Mouse (Mus musculus): ENCODE measurements at regions not wholly inside any gene's neighbourhood (a gene's known extent, or its start where the extent isn't known, plus 50 kb on each side); places are given as distances from the start of the nearest gene placed in this dataset.

DNA sequence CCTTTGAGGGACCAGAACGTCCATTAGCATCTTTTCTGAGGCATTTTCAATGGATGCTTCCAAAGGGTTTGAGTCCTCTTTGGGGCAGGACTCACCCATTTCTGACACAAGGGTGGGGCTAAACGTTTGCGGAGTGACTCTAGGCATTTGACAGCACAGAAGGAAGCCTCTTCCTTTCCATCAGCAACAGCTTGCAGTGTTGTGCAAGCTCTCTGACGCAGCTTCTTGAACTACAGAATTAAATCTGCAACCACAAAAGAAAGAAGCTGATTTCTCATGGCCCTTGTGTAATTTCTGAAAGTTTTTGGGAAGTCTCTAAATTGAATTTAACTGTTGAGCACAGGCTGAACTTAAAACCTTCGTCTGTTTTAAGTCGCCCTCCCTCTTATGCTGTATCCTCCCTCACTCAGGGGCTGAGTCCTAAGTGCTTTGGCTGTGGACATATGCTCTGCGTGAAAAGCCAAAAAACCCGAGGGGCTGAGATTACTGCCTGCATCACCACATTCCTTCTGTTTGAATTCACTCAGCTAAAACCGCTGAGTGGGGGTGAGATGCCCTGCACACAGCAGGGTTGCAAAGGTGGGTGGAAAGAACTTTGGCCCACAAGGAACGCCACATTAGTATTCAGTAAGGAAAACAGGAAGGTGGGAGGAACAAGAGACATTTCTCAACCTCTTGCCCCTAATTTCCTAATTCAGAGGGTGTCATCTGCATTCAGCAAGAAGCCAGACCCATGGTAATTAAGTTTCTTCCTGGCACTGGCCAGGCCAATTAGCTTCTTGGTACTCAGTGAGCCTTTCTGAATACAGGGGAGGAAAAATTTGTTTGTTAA, 227.4 kb downstream of the Fzd1 start:
- H3K4me3 ChIP-seq: no peak overlapping the region
- no peaks in the 10 kb centered on the region for H3K36me3 ChIP-seq
- WGBS: 24% methylated on average over 10 of the region's 10 CpGs
- no peaks in the 10 kb centered on the region for H3K9me3 ChIP-seq
- no peak overlapping the region for H3K27ac ChIP-seq
- H3K4me1 ChIP-seq (replicated peaks): peaks cover 12% of the 10 kb centered on the region
- no peaks in the 10 kb centered on the region for H3K27me3 ChIP-seq (ENCODE audit: insufficient read depth, poor library complexity, severe bottlenecking)
- no peak for DNase-seq (ENCODE audit: low spot score)

DNA sequence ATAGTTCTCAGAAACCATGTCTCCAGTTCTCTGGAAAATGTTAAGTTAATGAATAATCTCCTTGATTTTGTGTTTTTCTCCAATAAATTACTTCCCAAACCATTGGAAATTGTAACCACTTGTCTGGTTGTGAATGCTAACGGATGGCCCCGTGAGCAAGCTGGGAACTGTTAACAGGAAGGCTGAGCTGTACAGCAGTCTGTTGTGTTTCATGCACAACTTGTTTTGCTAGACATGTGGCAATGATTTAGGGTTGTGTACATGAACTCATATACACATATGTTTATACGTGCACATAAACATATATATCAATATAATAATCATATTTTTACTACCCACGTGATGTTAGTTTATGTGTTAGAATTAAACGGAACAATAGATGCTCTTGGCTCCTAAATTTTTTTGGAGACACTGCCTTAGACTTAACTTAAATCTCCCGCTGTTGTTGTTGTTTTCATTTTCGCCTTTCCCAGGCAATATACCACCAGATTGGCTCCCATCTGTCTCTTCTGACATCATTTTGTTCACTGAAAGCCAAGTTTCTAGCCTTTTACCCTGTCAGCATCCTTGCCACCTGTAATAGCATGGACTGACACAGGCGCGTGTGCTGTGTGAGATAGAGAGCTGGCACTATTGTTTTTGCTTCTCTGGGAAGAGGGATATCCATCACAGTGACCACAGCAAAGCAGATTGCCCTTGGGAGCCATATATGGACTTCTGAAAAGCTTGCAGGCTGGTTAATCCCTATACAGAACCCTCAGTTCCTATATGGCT, 231.6 kb downstream of the Fzd1 start:
- Histone ChIP-seq H3K9me3 (no peaks in the 10 kb centered on the region), H3K36me3 (no peaks in the 10 kb centered on the region), H3K27me3 (ENCODE audit: insufficient read depth, poor library complexity, severe bottlenecking) (no peaks in the 10 kb centered on the region), H3K4me3 (no peak overlapping the region), H3K4me1 (replicated peaks) (peaks cover 12% of the 10 kb centered on the region), H3K27ac (no peak overlapping the region)
- no peak for DNase-seq (ENCODE audit: low spot score)
- 86% methylated on average over 9 of the region's 9 CpGs for WGBS

DNA sequence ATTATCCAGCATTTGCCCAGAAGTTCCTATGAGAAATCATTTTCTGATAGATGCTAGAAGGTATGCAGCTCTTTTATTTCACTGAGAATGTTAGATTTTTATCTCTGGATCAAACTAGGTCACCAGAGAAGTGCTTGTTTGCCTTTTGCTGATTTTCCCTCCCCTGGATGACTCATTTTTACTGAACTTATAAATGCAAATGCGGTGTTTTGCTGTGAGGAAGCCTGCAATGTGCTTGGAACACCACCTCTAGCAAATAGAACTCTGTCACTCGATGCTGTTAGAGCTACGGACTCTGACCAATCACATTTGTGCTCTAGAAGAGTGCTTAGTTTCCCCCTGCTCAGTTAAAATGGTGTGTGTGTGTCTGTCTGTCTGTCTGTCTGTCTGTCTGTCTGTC, 257.2 kb downstream of the Fzd1 start:
- WGBS: 92% methylated on average over 3 of the region's 3 CpGs
- H3K27ac ChIP-seq: no peak overlapping the region
- H3K4me3 ChIP-seq: no peak overlapping the region
- no peaks in the 10 kb centered on the region for H3K9me3 ChIP-seq
- H3K27me3 ChIP-seq (ENCODE audit: insufficient read depth, poor library complexity, severe bottlenecking): peaks cover 19% of the 10 kb centered on the region
- peaks cover 37% of the 10 kb centered on the region for H3K4me1 ChIP-seq (replicated peaks)
- H3K36me3 ChIP-seq: no peaks in the 10 kb centered on the region
- no peak for DNase-seq (ENCODE audit: low spot score)

DNA sequence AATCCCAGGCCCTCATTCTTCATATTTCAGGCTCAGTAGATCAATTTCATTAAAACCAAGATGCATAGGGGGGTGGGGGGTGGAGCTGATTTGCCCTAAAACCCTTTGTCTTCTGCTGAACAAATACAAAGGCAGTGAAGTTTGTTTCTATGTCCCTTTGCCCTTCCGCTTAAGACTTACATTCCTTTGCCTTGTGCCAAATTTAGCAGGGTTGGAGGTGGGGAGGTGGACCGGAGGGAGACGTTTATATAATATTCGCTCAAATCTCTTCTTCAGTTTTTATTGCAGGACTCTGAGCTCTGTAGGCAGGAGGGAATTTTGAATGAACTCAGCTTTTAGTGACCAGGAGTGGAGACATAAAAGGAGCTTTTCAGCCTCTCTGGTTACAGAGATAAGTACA, 258.8 kb downstream of the Fzd1 start:
- WGBS: 35% methylated on average over 4 of the region's 4 CpGs
- Histone ChIP-seq H3K27me3 (ENCODE audit: insufficient read depth, poor library complexity, severe bottlenecking) (peaks cover 31% of the 10 kb centered on the region), H3K36me3 (no peaks in the 10 kb centered on the region), H3K27ac (no peak overlapping the region), H3K9me3 (no peaks in the 10 kb centered on the region), H3K4me3 (no peak overlapping the region), H3K4me1 (replicated peaks) (peaks cover 43% of the 10 kb centered on the region)
- no peak for DNase-seq (ENCODE audit: low spot score)

DNA sequence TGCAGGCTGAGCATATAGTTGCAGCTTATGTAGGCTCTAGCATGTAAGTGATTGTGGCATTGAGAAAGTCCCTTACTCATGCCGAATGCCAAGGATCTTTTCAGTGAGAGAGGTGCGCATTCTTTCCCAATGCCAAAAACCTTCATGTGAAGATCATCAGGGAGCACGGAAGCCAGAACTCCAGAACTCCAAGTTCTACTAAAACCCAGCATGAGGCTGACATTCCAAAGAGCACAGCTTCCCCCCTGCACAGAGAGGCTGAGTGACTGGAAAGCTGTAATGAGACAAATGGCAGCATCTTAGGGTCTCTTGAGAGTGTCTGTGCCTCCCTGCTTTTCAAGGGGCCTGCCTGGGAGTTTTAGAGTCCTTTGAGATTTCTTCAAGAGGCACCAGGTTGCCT, 259.4 kb downstream of the Fzd1 start:
- no peak overlapping the region; the same call in 1 of the 2 replicates for H3K27ac ChIP-seq
- peaks cover 36% of the 10 kb centered on the region for H3K27me3 ChIP-seq (ENCODE audit: insufficient read depth, poor library complexity, severe bottlenecking)
- DNase-seq (ENCODE audit: low spot score): no peak
- H3K4me1 ChIP-seq (replicated peaks): peaks cover 43% of the 10 kb centered on the region
- no peak overlapping the region for H3K4me3 ChIP-seq
- no peaks in the 10 kb centered on the region for H3K9me3 ChIP-seq
- WGBS: 66% methylated on average over 3 of the region's 3 CpGs
- H3K36me3 ChIP-seq: no peaks in the 10 kb centered on the region

DNA sequence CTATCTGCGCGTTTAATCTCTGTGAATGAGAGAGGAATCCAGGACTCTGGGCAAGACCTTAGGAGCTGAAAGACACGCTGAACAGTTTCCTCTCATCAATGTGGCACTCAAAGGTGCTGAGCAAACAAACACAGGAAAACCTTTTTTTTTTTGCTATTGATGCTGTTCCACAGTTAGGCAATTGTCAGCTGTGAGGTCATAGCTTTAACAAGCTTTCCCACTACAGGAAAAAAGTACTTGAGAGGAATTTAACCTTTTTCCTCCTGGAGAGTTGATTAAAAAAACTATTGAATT, 261.0 kb downstream of the Fzd1 start:
- Histone ChIP-seq H3K4me1 (replicated peaks) (peaks cover 43% of the 10 kb centered on the region), H3K9me3 (no peaks in the 10 kb centered on the region), H3K36me3 (no peaks in the 10 kb centered on the region), H3K4me3 (peak overlapping the region; percentile 32; the same call in 1 of the 2 replicates), H3K27me3 (ENCODE audit: insufficient read depth, poor library complexity, severe bottlenecking) (peaks cover 38% of the 10 kb centered on the region), H3K27ac (peak overlapping the region; percentile 76; the same call in 1 of the 2 replicates)
- no peak for DNase-seq (ENCODE audit: low spot score)
- 35% methylated on average over 3 of the region's 3 CpGs for WGBS

DNA sequence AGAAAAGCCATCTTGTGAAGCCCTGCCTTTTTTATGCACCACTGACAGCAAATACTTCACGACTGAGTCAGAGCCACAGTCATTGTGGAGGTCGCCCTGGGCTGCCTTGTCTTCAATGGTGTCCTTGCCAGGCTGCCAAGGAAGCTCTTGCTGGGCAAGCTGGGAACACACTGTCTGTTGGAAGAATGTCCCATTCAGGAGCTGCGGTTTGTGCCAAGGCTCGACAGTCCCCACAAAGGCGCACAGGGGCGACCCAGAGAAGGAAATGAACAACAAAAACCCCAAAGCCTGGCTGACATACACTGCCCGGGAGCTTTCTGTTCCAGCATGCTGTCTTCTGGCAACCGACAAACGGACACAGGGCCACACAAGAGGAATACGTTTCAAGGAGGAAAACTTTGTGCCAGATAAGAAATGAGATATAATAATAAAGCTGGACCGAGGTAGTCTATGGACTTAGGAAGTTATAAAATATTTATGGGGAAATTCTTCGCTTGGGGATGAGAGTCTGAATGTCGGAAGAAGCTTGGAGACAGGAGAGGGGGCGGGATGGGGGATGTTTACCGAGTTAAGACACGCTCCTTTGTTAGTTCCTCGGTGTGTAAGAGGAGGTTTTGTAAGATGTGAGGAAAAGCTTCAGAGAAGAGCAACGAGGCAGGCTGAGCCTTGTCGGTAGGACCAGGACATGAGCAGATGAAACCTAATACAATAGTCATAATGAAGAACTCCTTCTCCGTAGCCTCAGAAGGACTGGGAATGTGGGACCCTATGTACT, 261.5 kb downstream of the Fzd1 start:
- DNase-seq (ENCODE audit: low spot score): no peak
- H3K9me3 ChIP-seq: no peaks in the 10 kb centered on the region
- H3K4me3 ChIP-seq: peak overlapping the region; percentile 32
- peaks cover 43% of the 10 kb centered on the region for H3K4me1 ChIP-seq (replicated peaks)
- no peaks in the 10 kb centered on the region for H3K36me3 ChIP-seq
- peaks cover 38% of the 10 kb centered on the region for H3K27me3 ChIP-seq (ENCODE audit: insufficient read depth, poor library complexity, severe bottlenecking)
- 13% methylated on average over 20 of the region's 20 CpGs for WGBS
- H3K27ac ChIP-seq: peak overlapping the region; percentile 76

DNA sequence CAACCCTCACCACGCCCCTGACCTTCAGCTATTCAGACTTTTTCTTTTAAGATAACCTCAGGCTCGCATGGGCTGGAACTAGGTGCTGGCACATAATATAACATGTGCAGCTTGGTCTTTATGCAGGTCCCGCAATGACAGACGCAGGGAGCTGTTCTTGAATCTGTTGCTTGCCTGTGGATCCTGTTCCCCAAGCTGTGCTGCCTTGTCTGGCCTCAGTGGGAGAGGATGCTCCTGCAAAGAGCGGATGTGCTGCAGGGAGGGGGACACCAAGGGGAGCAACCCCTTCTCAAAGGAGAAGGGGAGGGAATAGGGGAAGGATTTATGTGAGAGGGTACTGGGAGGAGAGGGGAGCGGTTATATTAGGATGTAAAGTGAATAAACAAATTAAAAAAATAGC, 262.4 kb downstream of the Fzd1 start:
- peaks cover 43% of the 10 kb centered on the region for H3K4me1 ChIP-seq (replicated peaks)
- H3K4me3 ChIP-seq: no peak overlapping the region
- H3K27me3 ChIP-seq (ENCODE audit: insufficient read depth, poor library complexity, severe bottlenecking): peaks cover 33% of the 10 kb centered on the region
- H3K27ac ChIP-seq: no peak overlapping the region
- H3K36me3 ChIP-seq: no peaks in the 10 kb centered on the region
- 38% methylated on average over 6 of the region's 6 CpGs for WGBS
- no peaks in the 10 kb centered on the region for H3K9me3 ChIP-seq
- no peak for DNase-seq (ENCODE audit: low spot score)

DNA sequence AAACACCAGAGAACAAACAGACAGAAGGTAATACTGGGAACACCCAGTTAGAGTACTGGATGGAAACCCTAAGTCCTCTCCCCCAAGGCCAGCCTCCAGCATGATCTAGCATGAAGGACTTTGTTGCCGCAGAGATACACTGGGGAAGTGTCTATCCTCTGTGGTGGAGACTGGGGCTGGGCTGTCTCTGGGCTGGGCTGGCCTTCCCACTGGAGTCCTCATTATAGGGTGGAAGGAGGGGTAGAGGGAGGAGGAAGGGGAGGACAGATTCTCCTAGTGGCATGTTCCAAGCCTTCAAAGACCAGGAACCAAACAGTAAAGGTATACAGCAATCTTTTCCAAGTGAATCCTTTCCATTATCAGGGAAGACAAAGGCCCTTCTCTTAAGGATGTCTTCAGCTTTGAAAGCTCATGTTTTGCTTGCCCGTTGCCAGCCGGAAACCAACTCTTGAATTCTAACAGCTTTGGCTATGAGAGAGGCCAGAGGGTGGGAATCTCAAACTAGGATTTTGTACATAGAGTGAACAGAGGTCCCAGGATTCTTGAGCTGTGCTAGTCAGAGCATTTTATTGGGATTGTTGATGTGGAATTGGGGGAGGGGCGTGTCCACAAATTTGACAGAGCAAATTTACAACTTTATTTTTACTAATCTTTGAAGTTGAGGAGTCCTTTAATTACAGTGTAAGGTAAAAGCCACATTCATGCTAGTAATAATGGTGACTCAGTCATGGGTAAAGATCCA, 271.3 kb downstream of the Fzd1 start:
- no peak overlapping the region for H3K4me3 ChIP-seq
- peak overlapping the region; percentile 77 for H3K27ac ChIP-seq
- H3K27me3 ChIP-seq (ENCODE audit: insufficient read depth, poor library complexity, severe bottlenecking): no peaks in the 10 kb centered on the region
- DNase-seq (ENCODE audit: low spot score): no peak
- no peaks in the 10 kb centered on the region for H3K36me3 ChIP-seq
- no peaks in the 10 kb centered on the region for H3K9me3 ChIP-seq
- H3K4me1 ChIP-seq (replicated peaks): peaks cover 27% of the 10 kb centered on the region
- 85% methylated on average over 4 of the region's 4 CpGs for WGBS

DNA sequence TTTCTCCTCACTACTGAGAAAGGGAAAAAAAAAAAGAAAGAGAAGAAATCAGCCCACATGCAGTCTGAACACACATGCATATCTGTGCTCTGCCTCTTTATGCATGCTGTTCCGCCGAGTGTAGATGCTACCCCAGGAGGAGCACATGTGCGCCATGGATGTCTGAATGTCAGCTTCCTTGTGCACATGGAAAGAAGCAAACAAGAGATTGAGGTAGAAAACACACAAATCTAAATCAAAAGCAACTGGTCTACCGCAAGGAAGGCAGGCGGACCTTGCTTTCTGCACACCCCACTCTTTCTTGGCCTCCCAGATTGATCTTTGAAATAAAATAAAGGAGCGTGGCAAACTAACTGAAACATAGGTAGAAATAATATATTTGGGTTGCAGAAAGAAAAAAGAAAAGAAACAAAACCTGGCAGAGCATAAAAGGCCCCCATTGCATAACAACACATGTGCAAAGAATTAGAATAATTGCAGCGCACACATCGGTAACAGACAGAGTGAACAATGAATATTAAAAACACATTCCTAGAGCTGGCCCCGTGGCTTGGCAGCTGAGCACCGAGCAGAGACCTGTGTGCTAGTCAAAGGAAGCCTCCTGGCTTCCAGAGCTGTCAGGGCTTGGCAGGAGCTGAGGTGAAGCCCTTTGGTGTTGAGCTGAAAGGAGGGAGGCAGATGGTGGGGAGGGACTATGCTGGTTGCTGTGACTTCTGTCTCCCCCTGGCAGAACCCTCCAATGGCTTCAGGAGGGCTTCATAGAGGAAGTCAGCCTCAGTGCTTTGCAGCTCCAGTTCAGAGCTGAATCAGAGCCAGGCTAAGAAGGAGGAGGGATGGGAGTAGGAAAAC, 272.1 kb downstream of the Fzd1 start:
- 49% methylated on average over 10 of the region's 10 CpGs for WGBS
- Histone ChIP-seq H3K4me3 (no peak overlapping the region), H3K9me3 (no peaks in the 10 kb centered on the region), H3K4me1 (replicated peaks) (peaks cover 27% of the 10 kb centered on the region), H3K27me3 (ENCODE audit: insufficient read depth, poor library complexity, severe bottlenecking) (no peaks in the 10 kb centered on the region), H3K27ac (peak overlapping the region; percentile 77), H3K36me3 (no peaks in the 10 kb centered on the region)
- DNase-seq (ENCODE audit: low spot score): peak; percentile 50

DNA sequence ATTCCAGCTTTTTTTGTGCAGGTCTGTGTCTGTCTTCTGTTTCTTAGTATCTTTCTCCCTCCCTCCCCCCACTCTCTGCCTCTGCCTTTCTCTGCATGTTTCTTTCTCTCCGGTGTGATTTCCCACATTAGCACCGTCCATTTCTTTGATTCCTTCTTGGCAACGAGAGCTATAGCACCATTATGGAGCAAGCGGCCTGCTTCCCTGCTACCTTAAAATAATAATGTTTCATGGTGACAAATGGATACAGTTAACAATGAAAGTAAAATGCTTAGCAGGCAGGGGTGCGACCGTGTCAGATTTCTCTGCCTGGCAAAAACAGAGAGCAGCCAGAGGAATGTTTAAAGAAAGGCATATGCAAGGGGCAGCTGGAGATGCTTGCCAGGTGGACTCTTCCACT, 273.1 kb downstream of the Fzd1 start:
- H3K4me1 ChIP-seq (replicated peaks): peaks cover 27% of the 10 kb centered on the region
- no peaks in the 10 kb centered on the region for H3K27me3 ChIP-seq (ENCODE audit: insufficient read depth, poor library complexity, severe bottlenecking)
- no peaks in the 10 kb centered on the region for H3K36me3 ChIP-seq
- DNase-seq (ENCODE audit: low spot score): peak; percentile 33
- 18% methylated on average over 6 of the region's 6 CpGs for WGBS
- no peaks in the 10 kb centered on the region for H3K9me3 ChIP-seq
- 0 out of 2 replicates have a peak overlapping the region, but pooled peaks have one; percentile 5 for H3K4me3 ChIP-seq
- H3K27ac ChIP-seq: peak overlapping the region; percentile 75

DNA sequence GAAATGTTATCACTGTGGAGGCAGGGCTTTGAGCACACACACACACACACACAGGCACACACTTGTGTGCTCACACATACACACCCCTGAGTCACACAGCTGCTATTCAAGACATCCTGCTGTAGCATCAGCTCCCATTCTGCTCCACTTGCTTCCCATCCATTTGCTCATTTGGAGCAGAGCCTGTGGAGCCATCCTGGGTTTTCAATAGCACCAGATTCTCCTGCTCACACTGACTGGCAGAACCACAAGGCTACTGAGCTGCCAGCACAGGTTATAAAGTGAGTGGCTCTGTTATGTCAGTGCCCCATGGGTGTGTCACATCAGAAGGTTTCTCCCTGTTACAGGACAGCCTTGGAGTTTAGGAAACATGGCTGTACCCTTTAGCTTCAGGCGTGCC, 273.7 kb downstream of the Fzd1 start:
- Histone ChIP-seq H3K4me1 (replicated peaks) (peaks cover 31% of the 10 kb centered on the region), H3K4me3 (no peak overlapping the region), H3K9me3 (no peaks in the 10 kb centered on the region), H3K27ac (peak overlapping the region; percentile 75), H3K27me3 (ENCODE audit: insufficient read depth, poor library complexity, severe bottlenecking) (no peaks in the 10 kb centered on the region), H3K36me3 (no peaks in the 10 kb centered on the region)
- WGBS: 80% methylated on average over 1 of the region's 1 CpGs
- DNase-seq (ENCODE audit: low spot score): no peak
